Mouse (Mus musculus) cortical plate, adult 2 months (tissue): ENCODE results near the gene Tecr. TPM values are rescaled to one million over a fixed set of nuclear protein-coding genes. Genes with fewer than 3 reads are reported as not detected.

Source experiments
- H3K27ac ChIP-seq: fragments of 200-500 bp; 2 replicates; pipeline ENCODE4 v1.5.1; 2012; ENCODE audit warnings: low read length, control low read depth, inconsistent platforms; ENCODE audit not compliant: insufficient read depth
- H3K4me1 ChIP-seq: fragments of 200-500 bp; 2 replicates; pipeline ENCODE4 v1.6.1; 2011; ENCODE audit warnings: low read length; ENCODE audit not compliant: control insufficient read depth, insufficient read depth
- H3K4me3 ChIP-seq: fragments of 200-500 bp; 2 replicates; pipeline ENCODE4 v1.5.1; 2011; ENCODE audit warnings: mild to moderate bottlenecking, low read length, control low read depth; ENCODE audit not compliant: insufficient read depth
- CTCF ChIP-seq: fragments of 200-500 bp; IDR thresholded peaks from 2 replicates; pipeline ENCODE4 v1.5.1; 2011; ENCODE audit warnings: mild to moderate bottlenecking, control low read depth, low read length; ENCODE audit not compliant: insufficient read depth; ENCODE audit errors: extremely low read depth
- POLR2A ChIP-seq: fragments of 200-500 bp; IDR thresholded peaks from 2 replicates; pipeline ENCODE4 v1.6.1; 2011; ENCODE audit warnings: mild to moderate bottlenecking, low read length, control low read depth; ENCODE audit not compliant: insufficient read depth; ENCODE audit errors: extremely low read depth
- polyA plus RNA-seq: library from polyadenylated mRNA; depleted of rRNA; stranded (reverse); fragments of >200 nt; gene quantifications from 2 replicates; pipeline ENCODE4 v1.2.3, GENCODE M21; 2012; rRNA removed

The Tecr gene
- polyA plus RNA-seq, 1 experiment = 882 TPM

- H3K4me3 ChIP-seq = no peak overlapping the region
- no peak for TF ChIP-seq POLR2A
- TF ChIP-seq CTCF = no peak
- H3K27ac ChIP-seq = no peak overlapping the region
- no peaks in the 10 kb centered on the region for H3K4me1 ChIP-seq
These were observed 73.0 kb downstream of the Tecr start for GRCm38 (mm10) chr8:83534802-83535201.

Other genes starting within 250 kb of the Tecr start
- gene Clgn, start 218.1 kb downstream of the Tecr start, polyA plus RNA-seq = 8.3 and 8.8 TPM in 2 replicates
- gene Scoc, start 149.6 kb downstream of the Tecr start, polyA plus RNA-seq = 233 and 248 TPM in 2 replicates
- not detected in 2 replicates for gene Olfr370, start 72.2 kb downstream of the Tecr start, polyA plus RNA-seq
- gene Ndufb7, start 41.3 kb downstream of the Tecr start, polyA plus RNA-seq = 324 and 325 TPM in 2 replicates
- gene Dnajb1, start 222 bp upstream of the Tecr start, polyA plus RNA-seq = 39.7 and 41.9 TPM in 2 replicates
- 93.6 and 94.6 TPM in 2 replicates for gene Gipc1, start 44.7 kb upstream of the Tecr start, polyA plus RNA-seq
- 1.6 and 2.2 TPM in 2 replicates for gene Ptger1, start 58.7 kb upstream of the Tecr start, polyA plus RNA-seq
- 60.8 and 70.2 TPM in 2 replicates for gene Pkn1, start 91.2 kb upstream of the Tecr start, polyA plus RNA-seq
- 26.5 and 29.0 TPM in 2 replicates for gene Ddx39, start 107.2 kb upstream of the Tecr start, polyA plus RNA-seq
- gene Adgre5, start 133.4 kb upstream of the Tecr start, polyA plus RNA-seq = 25.9 and 26.9 TPM in 2 replicates